Mouse (Mus musculus): ENCODE results near the gene Fam160b1. TPM values are rescaled to one million over a fixed set of nuclear protein-coding genes. Genes with fewer than 3 reads are reported as not detected.

The Fam160b1 gene
- polyA plus RNA-seq (2014; fragmentation: Nextera tagmentation; extraction: Ambion mirVana): 16.6 and 20.4 TPM in 2 replicates

GRCm38 (mm10) chr19:57360341-57361130 lies at the start of gene Fam160b1:
Gene Fam160b1, plus strand, starts transcription at chr19:57360680.
- Histone ChIP-seq H3K27ac (ENCODE audit: low read length) (peak within 1 kb of the TSS; percentile 97), H3K4me2 (replicated peaks; ENCODE audit: low read depth, low read length) (peak within 1 kb of the TSS; percentile 76), H3K36me3 (ENCODE audit: control insufficient read depth, insufficient read depth, low read length) (no peaks in the 10 kb centered on the region), H3K4me1 (ENCODE audit: control insufficient read depth, insufficient read depth, low read length) (peaks cover 52% of the 10 kb centered on the region), H3K9ac (replicated peaks; ENCODE audit: low read depth, low read length) (peak within 1 kb of the TSS; percentile 99), H3K9me3 (ENCODE audit: control insufficient read depth, low read depth, low read length) (no peaks in the 10 kb centered on the region), H3K4me3 (ENCODE audit: low read depth, low read length) (peak within 1 kb of the TSS; percentile 98), H3K27me3 (ENCODE audit: control insufficient read depth, insufficient read depth, low read length) (no peaks in the 10 kb centered on the region)
- peak; percentile 89 for ATAC-seq (ENCODE audit: insufficient number of reproducible peaks, insufficient read depth, low FRiP score, low read depth)
- WGBS: 2% methylated on average over 56 of the region's 70 CpGs

GRCm38 (mm10) chr19:57313226-57313625 lies 47.3 kb upstream of the Fam160b1 start:
- Histone ChIP-seq H3K4me1 (ENCODE audit: control insufficient read depth, insufficient read depth, low read length) (no peaks in the 10 kb centered on the region), H3K27ac (ENCODE audit: low read length) (no peak overlapping the region), H3K9me3 (ENCODE audit: control insufficient read depth, low read depth, low read length) (no peaks in the 10 kb centered on the region), H3K27me3 (ENCODE audit: control insufficient read depth, insufficient read depth, low read length) (no peaks in the 10 kb centered on the region), H3K9ac (replicated peaks; ENCODE audit: low read depth, low read length) (no peak overlapping the region), H3K4me3 (ENCODE audit: low read depth, low read length) (no peak overlapping the region), H3K4me2 (replicated peaks; ENCODE audit: low read depth, low read length) (no peak overlapping the region), H3K36me3 (ENCODE audit: control insufficient read depth, insufficient read depth, low read length) (no peaks in the 10 kb centered on the region)
- 71% methylated on average over 10 of the region's 10 CpGs for WGBS
- no peak for ATAC-seq (ENCODE audit: insufficient number of reproducible peaks, insufficient read depth, low FRiP score, low read depth)

- no peak overlapping the region for H3K9ac ChIP-seq (replicated peaks; ENCODE audit: low read depth, low read length)
- no peak overlapping the region for H3K27ac ChIP-seq (ENCODE audit: low read length)
- 73% methylated on average over 3 of the region's 3 CpGs for WGBS
- no peak for ATAC-seq (ENCODE audit: insufficient number of reproducible peaks, insufficient read depth, low FRiP score, low read depth)
- peak overlapping the region; percentile 96 for H3K4me2 ChIP-seq (replicated peaks; ENCODE audit: low read depth, low read length)
- H3K27me3 ChIP-seq (ENCODE audit: control insufficient read depth, insufficient read depth, low read length): no peaks in the 10 kb centered on the region
- peak overlapping the region; percentile 50; the same call in 1 of the 2 replicates for H3K4me3 ChIP-seq (ENCODE audit: low read depth, low read length)
- no peaks in the 10 kb centered on the region for H3K36me3 ChIP-seq (ENCODE audit: control insufficient read depth, insufficient read depth, low read length)
- no peaks in the 10 kb centered on the region for H3K4me1 ChIP-seq (ENCODE audit: control insufficient read depth, insufficient read depth, low read length)
- H3K9me3 ChIP-seq (ENCODE audit: control insufficient read depth, low read depth, low read length): no peaks in the 10 kb centered on the region
These were observed 46.6 kb upstream of the Fam160b1 start for GRCm38 (mm10) chr19:57313891-57314345.

GRCm38 (mm10) chr19:57314346-57315012 lies 46.0 kb upstream of the Fam160b1 start, which contains the start of gene Ablim1:
Gene Ablim1, minus strand, starts transcription at chr19:57314919.
- Histone ChIP-seq H3K4me1 (ENCODE audit: control insufficient read depth, insufficient read depth, low read length) (no peaks in the 10 kb centered on the region), H3K4me2 (replicated peaks; ENCODE audit: low read depth, low read length) (peak within 1 kb of the TSS; percentile 96), H3K27me3 (ENCODE audit: control insufficient read depth, insufficient read depth, low read length) (no peaks in the 10 kb centered on the region), H3K4me3 (ENCODE audit: low read depth, low read length) (peak within 1 kb of the TSS; percentile 50), H3K9me3 (ENCODE audit: control insufficient read depth, low read depth, low read length) (no peaks in the 10 kb centered on the region), H3K27ac (ENCODE audit: low read length) (no peak within 1 kb of the TSS), H3K36me3 (ENCODE audit: control insufficient read depth, insufficient read depth, low read length) (no peaks in the 10 kb centered on the region), H3K9ac (replicated peaks; ENCODE audit: low read depth, low read length) (peak within 1 kb of the TSS; percentile 41; the same call in 1 of the 2 replicates)
- 1% methylated on average over 52 of the region's 52 CpGs for WGBS
- peak; percentile 86 for ATAC-seq (ENCODE audit: insufficient number of reproducible peaks, insufficient read depth, low FRiP score, low read depth)

GRCm38 (mm10) chr19:57315013-57315565 lies 45.4 kb upstream of the Fam160b1 start:
- no peak overlapping the region for H3K27ac ChIP-seq (ENCODE audit: low read length)
- peak overlapping the region; percentile 50 for H3K4me3 ChIP-seq (ENCODE audit: low read depth, low read length)
- peak overlapping the region; percentile 41; the same call in 1 of the 2 replicates for H3K9ac ChIP-seq (replicated peaks; ENCODE audit: low read depth, low read length)
- no peaks in the 10 kb centered on the region for H3K27me3 ChIP-seq (ENCODE audit: control insufficient read depth, insufficient read depth, low read length)
- H3K4me2 ChIP-seq (replicated peaks; ENCODE audit: low read depth, low read length): peak overlapping the region; percentile 96
- H3K4me1 ChIP-seq (ENCODE audit: control insufficient read depth, insufficient read depth, low read length): no peaks in the 10 kb centered on the region
- H3K9me3 ChIP-seq (ENCODE audit: control insufficient read depth, low read depth, low read length): no peaks in the 10 kb centered on the region
- H3K36me3 ChIP-seq (ENCODE audit: control insufficient read depth, insufficient read depth, low read length): no peaks in the 10 kb centered on the region
- whole genome bisulfite sequencing: 41% methylated on average over 11 of the region's 11 CpGs
- 0 out of 2 replicates have a peak, but pooled peaks have one; percentile 7 for ATAC-seq (ENCODE audit: insufficient number of reproducible peaks, insufficient read depth, low FRiP score, low read depth)

- no peak overlapping the region for H3K4me3 ChIP-seq (ENCODE audit: low read depth, low read length)
- H3K27me3 ChIP-seq (ENCODE audit: control insufficient read depth, insufficient read depth, low read length): no peaks in the 10 kb centered on the region
- no peak for ATAC-seq (ENCODE audit: insufficient number of reproducible peaks, insufficient read depth, low FRiP score, low read depth)
- WGBS: 89% methylated on average over 3 of the region's 3 CpGs
- H3K4me1 ChIP-seq (ENCODE audit: control insufficient read depth, insufficient read depth, low read length): no peaks in the 10 kb centered on the region
- H3K4me2 ChIP-seq (replicated peaks; ENCODE audit: low read depth, low read length): no peak overlapping the region
- H3K9me3 ChIP-seq (ENCODE audit: control insufficient read depth, low read depth, low read length): no peaks in the 10 kb centered on the region
- no peak overlapping the region for H3K9ac ChIP-seq (replicated peaks; ENCODE audit: low read depth, low read length)
- no peak overlapping the region for H3K27ac ChIP-seq (ENCODE audit: low read length)
- no peaks in the 10 kb centered on the region for H3K36me3 ChIP-seq (ENCODE audit: control insufficient read depth, insufficient read depth, low read length)
These were observed 43.9 kb upstream of the Fam160b1 start for GRCm38 (mm10) chr19:57316597-57316996.

GRCm38 (mm10) chr19:57320656-57321382 lies 39.7 kb upstream of the Fam160b1 start:
- no peak for ATAC-seq (ENCODE audit: insufficient number of reproducible peaks, insufficient read depth, low FRiP score, low read depth)
- H3K4me1 ChIP-seq (ENCODE audit: control insufficient read depth, insufficient read depth, low read length): no peaks in the 10 kb centered on the region
- no peaks in the 10 kb centered on the region for H3K9me3 ChIP-seq (ENCODE audit: control insufficient read depth, low read depth, low read length)
- H3K4me2 ChIP-seq (replicated peaks; ENCODE audit: low read depth, low read length): no peak overlapping the region
- H3K27me3 ChIP-seq (ENCODE audit: control insufficient read depth, insufficient read depth, low read length): no peaks in the 10 kb centered on the region
- no peak overlapping the region for H3K9ac ChIP-seq (replicated peaks; ENCODE audit: low read depth, low read length)
- WGBS: 75% methylated on average over 9 of the region's 9 CpGs
- H3K36me3 ChIP-seq (ENCODE audit: control insufficient read depth, insufficient read depth, low read length): no peaks in the 10 kb centered on the region
- no peak overlapping the region for H3K27ac ChIP-seq (ENCODE audit: low read length)
- H3K4me3 ChIP-seq (ENCODE audit: low read depth, low read length): no peak overlapping the region

- Histone ChIP-seq H3K4me2 (replicated peaks; ENCODE audit: low read depth, low read length) (no peak overlapping the region), H3K9me3 (ENCODE audit: control insufficient read depth, low read depth, low read length) (no peaks in the 10 kb centered on the region), H3K4me1 (ENCODE audit: control insufficient read depth, insufficient read depth, low read length) (no peaks in the 10 kb centered on the region), H3K9ac (replicated peaks; ENCODE audit: low read depth, low read length) (no peak overlapping the region), H3K4me3 (ENCODE audit: low read depth, low read length) (no peak overlapping the region), H3K27ac (ENCODE audit: low read length) (no peak overlapping the region), H3K27me3 (ENCODE audit: control insufficient read depth, insufficient read depth, low read length) (no peaks in the 10 kb centered on the region), H3K36me3 (ENCODE audit: control insufficient read depth, insufficient read depth, low read length) (no peaks in the 10 kb centered on the region)
- ATAC-seq (ENCODE audit: insufficient number of reproducible peaks, insufficient read depth, low FRiP score, low read depth): no peak
- 85% methylated on average over 3 of the region's 3 CpGs for WGBS
These were observed 38.6 kb upstream of the Fam160b1 start for GRCm38 (mm10) chr19:57321839-57322238.
